Mouse (Mus musculus) stomach, embryonic 14.5 days (tissue): ENCODE measurements around the gene Vps11. TPM values are rescaled to one million over a fixed set of nuclear protein-coding genes. Genes with fewer than 3 reads are reported as not detected.

Experiments
- ATAC-seq: fragments of 200-750 bp; cut with Nextera tagmentation; 2 replicates; pipeline ENCODE4 v1.8.0; 2017; ENCODE audit warnings: low read depth, moderate TSS enrichment; ENCODE audit not compliant: insufficient number of reproducible peaks, insufficient read depth, low FRiP score
- H3K27ac ChIP-seq: fragments of 300-500 bp; sonication (generic); 2 replicates; pipeline ENCODE4 v1.5.1; 2014; ENCODE audit warnings: mild to moderate bottlenecking, low read length, moderate library complexity, mixed read lengths
- H3K27me3 ChIP-seq: fragments of 300-500 bp; sonication (generic); 2 replicates; pipeline ENCODE4 v1.6.1; 2014; ENCODE audit warnings: low read length, control low read depth, mixed read lengths; ENCODE audit not compliant: control insufficient read depth, insufficient read depth
- H3K36me3 ChIP-seq: fragments of 300-500 bp; sonication (generic); 2 replicates; pipeline ENCODE4 v1.6.1; 2014; ENCODE audit warnings: mild to moderate bottlenecking, control low read depth, low read length, moderate library complexity, mixed read lengths; ENCODE audit not compliant: control insufficient read depth, insufficient read depth
- H3K4me1 ChIP-seq: fragments of 300-500 bp; sonication (generic); 2 replicates; pipeline ENCODE4 v1.6.1; 2014; ENCODE audit warnings: low read length, control low read depth, mixed read lengths; ENCODE audit not compliant: control insufficient read depth, insufficient read depth
- H3K4me2 ChIP-seq: fragments of 300-500 bp; sonication (generic); replicated peaks from 2 replicates; pipeline ENCODE4 v1.6.1; 2014; ENCODE audit warnings: low read depth, low read length, control low read depth
- H3K4me3 ChIP-seq: fragments of 300-500 bp; sonication (generic); 2 replicates; pipeline ENCODE4 v1.5.1; 2014; ENCODE audit warnings: low read depth, low read length, control low read depth
- H3K9ac ChIP-seq: fragments of 300-500 bp; sonication (generic); replicated peaks from 2 replicates; pipeline ENCODE4 v1.6.1; 2014; ENCODE audit warnings: low read depth, mild to moderate bottlenecking, control low read depth, low read length, moderate library complexity, mixed read lengths
- H3K9me3 ChIP-seq: fragments of 300-500 bp; sonication (generic); 2 replicates; pipeline ENCODE4 v1.6.1; 2016; ENCODE audit warnings: low read depth, low read length, control low read depth; ENCODE audit not compliant: control insufficient read depth
- WGBS: fragments of 180-500 bp; shearing (Covaris S2); extraction: QIAGEN DNeasy Blood & Tissue Kit; methylation state at CpG from one replicate; pipeline ENCODE4 v1.1.7; 2014; 5-methylcytosine and 5-hydroxymethylcytosine counted together
- polyA plus RNA-seq: library from polyadenylated mRNA; unstranded; fragments of >200 nt; fragmentation: Nextera tagmentation; extraction: Ambion mirVana; gene quantifications from 2 replicates; pipeline ENCODE4 v1.2.1, GENCODE M21; 2014

Gene Vps11
- polyA plus RNA-seq, 1 experiment from 2014 or later: 24.5 TPM

DNA sequence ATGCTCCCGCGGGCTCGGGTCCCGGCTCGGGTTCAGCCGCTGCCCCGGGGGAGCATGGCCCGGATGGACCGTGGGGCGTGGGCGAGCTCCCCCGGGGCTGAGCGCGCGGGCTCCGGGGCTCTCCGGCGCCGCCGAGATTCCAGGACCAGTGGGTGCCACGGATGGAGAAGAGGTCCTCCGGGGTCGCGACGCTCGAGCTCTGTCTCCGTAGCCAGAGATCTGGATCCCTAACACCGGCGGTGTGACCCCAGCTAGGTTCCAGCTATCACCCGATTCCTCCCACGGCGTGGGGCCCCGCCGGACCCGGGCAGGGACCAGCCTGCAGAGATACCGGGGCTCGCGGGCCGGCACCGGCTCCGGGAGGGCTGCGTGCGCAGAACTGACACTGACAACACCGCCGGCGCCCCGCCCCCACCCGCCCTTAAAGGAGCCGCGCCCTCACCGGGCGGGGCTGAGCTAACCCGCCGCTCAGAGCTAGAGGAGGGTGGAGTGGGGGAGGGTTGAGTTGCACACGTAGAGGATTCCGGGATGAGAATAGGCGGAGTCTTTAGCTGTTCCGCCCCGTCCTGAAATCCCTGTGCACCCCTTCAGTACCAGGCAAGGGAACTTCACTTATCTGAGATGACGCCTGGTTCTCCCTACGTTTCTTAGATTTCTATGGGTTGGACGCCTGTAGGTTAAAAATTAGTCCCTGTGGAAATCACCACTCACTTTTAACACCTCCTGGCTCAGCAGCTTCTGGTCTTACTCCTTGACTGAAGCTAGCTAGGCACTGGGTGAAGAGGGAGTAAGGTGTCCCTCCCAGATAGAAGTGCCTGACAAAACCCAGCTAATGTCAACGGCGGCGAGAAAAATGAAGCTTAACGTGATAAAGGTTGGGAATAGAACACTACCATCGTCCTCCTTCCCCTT is 41.3 kb downstream of the Vps11 start, which contains the start of gene C2cd2l:
C2cd2l (minus strand) TSS at position 399 of the 912 bp plus-strand sequence.
- Histone ChIP-seq H3K36me3 (peaks cover 5% of the 10 kb centered on the region), H3K27me3 (no peaks in the 10 kb centered on the region), H3K27ac (peak within 1 kb of the TSS; percentile 79), H3K4me2 (peak within 1 kb of the TSS; percentile 78), H3K4me1 (peaks cover 11% of the 10 kb centered on the region), H3K4me3 (peak within 1 kb of the TSS; percentile 69), H3K9me3 (no peaks in the 10 kb centered on the region), H3K9ac (peak within 1 kb of the TSS; percentile 75)
- WGBS: under 1% methylated on average over 67 of the region's 67 CpGs
- ATAC-seq: peak; percentile 97

DNA sequence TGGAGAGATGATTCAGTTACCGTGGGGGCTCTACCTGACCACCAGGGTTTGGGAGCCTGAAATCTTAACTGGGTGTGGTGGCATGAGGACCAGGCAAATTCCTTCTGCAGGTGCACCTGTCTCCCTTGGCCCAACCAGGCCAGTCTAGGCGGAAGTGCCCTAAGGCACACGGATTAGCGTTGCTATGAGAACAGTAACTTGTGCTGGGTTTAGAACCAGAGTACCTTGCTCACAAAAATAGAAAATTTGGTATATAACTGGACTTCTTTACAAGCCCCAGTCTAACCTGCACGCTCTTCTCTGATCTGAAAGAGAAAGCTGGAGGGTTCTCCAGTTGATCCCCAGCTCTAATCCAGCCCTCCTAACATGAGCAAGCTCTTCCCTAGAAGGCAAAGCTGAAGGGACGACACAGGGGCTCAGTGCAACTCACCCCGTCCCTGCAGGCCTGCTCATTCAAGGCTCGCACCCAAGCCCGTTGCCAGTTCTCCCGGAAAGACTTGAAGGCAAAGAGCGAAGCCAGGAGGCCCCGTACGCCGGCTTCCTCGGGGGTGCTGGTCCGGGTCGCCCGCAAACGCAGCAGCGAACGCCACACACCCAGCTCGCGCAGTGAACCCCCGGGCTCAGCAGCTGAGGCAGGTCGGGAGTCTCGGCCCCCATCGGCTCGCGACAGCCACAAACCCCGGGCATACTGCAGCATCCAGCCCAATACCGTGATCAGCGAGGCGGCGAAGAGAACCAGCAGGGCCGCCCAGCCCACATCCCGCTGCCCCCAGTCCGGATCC is 42.2 kb downstream of the Vps11 start:
- Histone ChIP-seq H3K4me2 (peak overlapping the region; percentile 76), H3K4me3 (peak overlapping the region; percentile 69), H3K27ac (peak overlapping the region; percentile 12; the same call in 1 of the 2 replicates), H3K4me1 (peaks cover 11% of the 10 kb centered on the region), H3K9ac (peak overlapping the region; percentile 75), H3K36me3 (peaks cover 10% of the 10 kb centered on the region), H3K9me3 (no peaks in the 10 kb centered on the region), H3K27me3 (no peaks in the 10 kb centered on the region)
- ATAC-seq: no peak
- 3% methylated on average over 37 of the region's 37 CpGs for WGBS

DNA sequence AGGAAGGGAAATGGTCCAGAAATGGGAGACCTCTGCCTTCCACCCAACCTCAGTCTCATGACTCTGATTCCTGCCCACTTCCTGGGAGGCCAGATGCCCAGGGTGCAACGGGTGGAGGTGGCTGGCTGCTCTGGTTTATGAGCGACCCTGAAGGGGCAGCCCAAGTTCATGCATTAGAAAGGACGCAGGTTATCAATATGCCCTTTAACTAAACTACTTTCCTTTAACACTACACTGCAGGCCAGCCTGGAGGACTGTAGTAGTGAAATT is 42.7 kb downstream of the Vps11 start:
- Histone ChIP-seq H3K9ac (0 out of 2 replicates have a peak overlapping the region, but pooled peaks have one; percentile 75), H3K4me3 (peak overlapping the region; percentile 69)
- WGBS: 39% methylated on average over 3 of the region's 3 CpGs

DNA sequence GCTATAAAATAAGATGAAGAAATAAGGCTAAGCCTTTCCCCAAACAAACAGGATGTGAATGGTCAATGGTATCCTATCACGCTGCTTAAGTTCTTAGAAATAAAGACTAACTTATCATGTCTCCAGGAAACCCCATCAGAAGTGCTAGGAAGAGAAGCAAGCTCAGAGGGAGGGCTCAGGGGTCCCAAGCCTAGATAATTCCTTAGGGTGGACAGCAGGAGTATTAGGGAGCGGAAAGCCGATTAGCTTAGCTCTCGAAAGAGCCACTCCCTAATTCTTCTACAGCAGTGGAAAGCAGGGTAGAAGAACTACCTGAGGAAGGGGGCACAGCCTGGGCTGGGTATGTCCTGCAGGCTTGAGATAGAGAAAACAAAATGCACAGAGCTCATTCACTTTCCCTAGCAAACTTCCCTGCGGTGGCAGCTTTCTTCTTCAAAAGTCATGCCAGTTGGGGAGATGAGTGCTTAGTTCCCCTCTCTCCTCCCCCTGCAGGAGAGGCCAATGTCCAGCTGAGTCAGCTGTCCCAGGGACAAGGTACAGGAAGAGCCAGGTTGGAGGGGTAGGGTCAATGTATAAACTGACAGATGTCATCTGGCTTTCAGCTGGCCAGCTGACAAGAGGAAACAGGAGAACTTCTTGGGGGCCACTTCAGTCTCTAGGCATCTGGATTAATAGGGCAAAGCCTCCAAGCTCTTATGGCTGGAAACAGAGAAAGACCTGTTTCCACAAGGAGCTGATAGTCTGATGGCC is 43.2 kb downstream of the Vps11 start:
- Histone ChIP-seq H3K9me3 (no peaks in the 10 kb centered on the region), H3K4me3 (peak overlapping the region; percentile 69), H3K9ac (no peak overlapping the region), H3K27ac (no peak overlapping the region), H3K4me1 (peaks cover 11% of the 10 kb centered on the region), H3K4me2 (peak overlapping the region; percentile 76), H3K27me3 (no peaks in the 10 kb centered on the region), H3K36me3 (peaks cover 13% of the 10 kb centered on the region)
- no peak for ATAC-seq
- WGBS: 45% methylated on average over 5 of the region's 5 CpGs

More for the DNA sequence above, 42.7 kb downstream of the Vps11 start:
- H3K9me3 ChIP-seq: no peaks in the 10 kb centered on the region
- ATAC-seq: no peak
- peak overlapping the region; percentile 76 for H3K4me2 ChIP-seq
- H3K36me3 ChIP-seq: peaks cover 13% of the 10 kb centered on the region
- H3K27ac ChIP-seq: no peak overlapping the region
- peaks cover 11% of the 10 kb centered on the region for H3K4me1 ChIP-seq
- no peaks in the 10 kb centered on the region for H3K27me3 ChIP-seq

DNA sequence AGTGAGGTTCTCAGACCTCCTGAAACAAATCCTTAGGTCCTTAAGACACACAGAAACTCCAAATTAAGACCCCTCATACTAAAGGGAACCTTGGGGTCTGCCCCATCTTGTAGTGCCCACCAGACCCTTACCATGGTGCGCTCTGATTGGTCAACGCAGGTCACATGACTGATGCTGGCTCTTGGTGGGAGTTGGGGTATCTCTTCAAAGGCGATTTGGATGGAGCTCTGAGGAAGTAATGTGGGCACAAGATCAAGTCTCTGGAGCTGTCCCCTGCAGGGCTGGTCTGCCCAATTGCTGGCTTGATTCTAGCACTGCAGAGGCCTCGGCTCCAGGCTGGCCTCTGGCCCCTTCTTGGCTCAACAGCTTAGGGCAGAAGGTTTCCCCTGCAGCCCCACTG is 44.0 kb downstream of the Vps11 start:
- H3K4me2 ChIP-seq: 0 out of 2 replicates have a peak overlapping the region, but pooled peaks have one; percentile 76
- no peaks in the 10 kb centered on the region for H3K27me3 ChIP-seq
- peaks cover 13% of the 10 kb centered on the region for H3K36me3 ChIP-seq
- no peak overlapping the region for H3K27ac ChIP-seq
- no peak overlapping the region for H3K9ac ChIP-seq
- WGBS: 71% methylated on average over 4 of the region's 4 CpGs
- no peak for ATAC-seq
- peaks cover 11% of the 10 kb centered on the region for H3K4me1 ChIP-seq
- no peaks in the 10 kb centered on the region for H3K9me3 ChIP-seq
- H3K4me3 ChIP-seq: no peak overlapping the region

DNA sequence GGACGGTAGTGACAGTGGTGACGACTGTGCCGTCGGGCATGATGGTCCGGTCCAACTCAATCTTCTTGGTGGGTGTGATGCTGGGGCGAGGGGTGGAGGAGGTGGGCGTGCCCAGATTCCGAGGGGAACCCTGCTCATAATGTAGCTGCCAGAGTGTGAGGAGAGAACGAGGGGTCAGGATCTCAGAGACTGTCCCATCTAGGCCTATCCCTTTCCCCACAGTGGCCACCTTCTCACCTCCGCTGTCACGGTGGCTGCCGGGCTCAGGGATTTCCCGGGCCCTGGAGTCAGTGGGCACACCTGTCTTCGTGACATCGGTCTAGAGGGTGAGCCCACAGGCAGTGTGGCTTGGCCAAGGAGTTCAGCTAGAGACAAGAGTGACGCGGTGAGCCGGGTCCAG is 46.6 kb downstream of the Vps11 start:
- Histone ChIP-seq H3K9ac (no peak overlapping the region), H3K4me2 (no peak overlapping the region), H3K9me3 (no peaks in the 10 kb centered on the region), H3K4me3 (no peak overlapping the region), H3K27ac (no peak overlapping the region), H3K4me1 (peaks cover 21% of the 10 kb centered on the region), H3K36me3 (peaks cover 13% of the 10 kb centered on the region), H3K27me3 (no peaks in the 10 kb centered on the region)
- WGBS: 88% methylated on average over 18 of the region's 18 CpGs
- no peak for ATAC-seq

DNA sequence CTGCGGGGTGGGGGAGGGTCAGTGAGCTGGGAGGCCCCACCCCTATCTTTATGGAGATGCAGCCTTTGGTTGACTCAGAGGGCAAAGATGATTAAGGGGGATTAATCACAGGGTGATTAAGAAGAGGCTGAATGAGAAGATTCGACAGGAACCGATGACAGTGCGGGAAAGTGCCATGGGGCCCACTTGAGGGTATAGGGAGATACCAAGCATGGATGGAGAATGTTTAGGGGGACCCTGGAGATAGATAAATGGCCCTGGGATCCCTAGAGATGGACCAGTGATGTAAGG is 47.3 kb downstream of the Vps11 start:
- 78% methylated on average over 4 of the region's 4 CpGs for WGBS
- H3K4me3 ChIP-seq: no peak overlapping the region
- no peak for ATAC-seq
- H3K27me3 ChIP-seq: no peaks in the 10 kb centered on the region
- peaks cover 20% of the 10 kb centered on the region for H3K4me1 ChIP-seq
- H3K36me3 ChIP-seq: peaks cover 13% of the 10 kb centered on the region
- H3K27ac ChIP-seq: no peak overlapping the region
- no peak overlapping the region for H3K9ac ChIP-seq
- no peak overlapping the region for H3K4me2 ChIP-seq
- no peaks in the 10 kb centered on the region for H3K9me3 ChIP-seq
